Mouse (Mus musculus) embryonic fibroblast, embryonic 13.5 days (primary cell): ENCODE data around the gene Polr3c.

ENCODE experiments used
- CTCF ChIP-seq: IDR thresholded peaks from 2 replicates; pipeline ENCODE4 v1.5.1; 2011; ENCODE audit warnings: mild to moderate bottlenecking, control low read depth, low read length, moderate library complexity, borderline replicate concordance; ENCODE audit not compliant: insufficient read depth
- POLR2A ChIP-seq: IDR thresholded peaks from 2 replicates; pipeline ENCODE4 v1.6.1; 2011; ENCODE audit warnings: low read depth, mild to moderate bottlenecking, control low read depth, low read length, moderate library complexity

- no peak for TF ChIP-seq CTCF
- no peak for TF ChIP-seq POLR2A
These were observed 38.6 kb downstream of the Polr3c start for GRCm38 (mm10) chr3:96688854-96689253.
